Mouse (Mus musculus): ENCODE measurements around the gene 4930544G11Rik. TPM values are rescaled to one million over a fixed set of nuclear protein-coding genes. Genes with fewer than 3 reads are reported as not detected.

Gene 4930544G11Rik
- polyA plus RNA-seq, 1 experiment from 2014 or later: not detected

DNA sequence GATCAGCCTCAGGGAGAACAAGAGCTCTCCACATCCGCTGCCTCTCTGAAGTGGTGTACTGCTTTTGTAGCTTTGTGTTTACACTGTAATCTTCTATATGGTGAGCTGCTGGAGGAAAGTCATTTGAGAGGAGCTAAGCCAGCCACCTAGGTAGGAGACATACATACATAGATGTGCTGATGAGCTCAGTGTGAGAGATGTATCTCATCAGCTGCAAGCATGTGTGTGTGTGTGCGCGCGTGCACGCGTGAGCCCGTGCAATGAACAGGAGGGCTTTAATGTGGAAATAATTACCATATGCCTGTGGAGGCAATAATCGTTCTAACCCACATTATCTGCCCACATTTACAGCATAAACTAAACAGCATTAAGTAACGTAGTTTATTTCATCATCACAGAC, 18.0 kb downstream of the 4930544G11Rik start:
- Histone ChIP-seq H3K9me3 (no peaks in the 10 kb centered on the region), H3K4me3 (replicated peaks) (no peak overlapping the region), H3K36me3 (no peaks in the 10 kb centered on the region), H3K4me1 (replicated peaks) (no peaks in the 10 kb centered on the region), H3K4me2 (replicated peaks) (no peak overlapping the region), H3K9ac (no peak overlapping the region), H3K27ac (no peak overlapping the region), H3K27me3 (replicated peaks) (no peaks in the 10 kb centered on the region)
- 83% methylated on average over 9 of the region's 9 CpGs for WGBS
- no peak for ATAC-seq

DNA sequence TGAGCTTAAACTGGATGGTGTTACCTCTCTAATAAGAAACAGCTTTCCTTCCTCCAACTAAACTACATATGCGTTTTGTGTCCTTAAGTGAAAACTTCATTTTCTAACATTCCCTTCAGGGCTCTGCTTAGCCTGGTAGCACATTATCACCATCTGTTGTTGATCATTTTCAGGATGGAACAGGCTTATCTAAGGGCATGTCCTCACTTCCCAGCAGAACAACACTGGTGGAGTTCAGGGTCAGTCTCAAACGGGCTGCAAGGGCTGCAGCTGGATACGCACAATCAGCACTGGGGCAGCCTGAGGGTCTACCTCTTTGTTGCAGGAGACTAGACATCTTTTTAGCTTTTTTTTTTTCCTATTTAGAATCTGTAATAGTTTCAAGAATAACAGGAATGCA, 39.7 kb downstream of the 4930544G11Rik start:
- Histone ChIP-seq H3K4me3 (replicated peaks) (no peak overlapping the region), H3K27me3 (replicated peaks) (no peaks in the 10 kb centered on the region), H3K4me1 (replicated peaks) (no peaks in the 10 kb centered on the region), H3K9ac (no peak overlapping the region), H3K4me2 (replicated peaks) (no peak overlapping the region), H3K9me3 (no peaks in the 10 kb centered on the region), H3K36me3 (no peaks in the 10 kb centered on the region), H3K27ac (no peak overlapping the region)
- WGBS: 71% methylated on average over 3 of the region's 3 CpGs
- ATAC-seq: no peak

DNA sequence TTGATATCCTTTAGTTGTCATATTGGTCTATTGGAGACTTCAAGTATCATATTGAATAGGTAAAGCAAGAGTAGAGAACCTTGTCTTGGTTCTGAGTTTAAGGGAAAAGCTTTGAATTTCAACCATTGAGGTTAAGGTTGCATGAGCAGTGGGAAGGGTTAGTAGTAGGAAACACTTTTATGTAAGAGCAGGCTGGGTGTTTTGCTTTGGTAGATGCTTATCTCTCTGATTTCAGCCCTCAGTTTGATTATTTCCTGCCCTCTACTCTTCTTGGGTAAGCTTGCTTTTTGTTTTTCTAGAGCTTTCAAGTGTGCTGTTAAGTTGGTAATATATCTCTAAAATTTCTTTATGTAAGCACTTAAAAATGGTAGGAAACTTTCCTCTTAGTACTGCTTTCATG, 45.9 kb downstream of the 4930544G11Rik start:
- Histone ChIP-seq H3K27ac (no peak overlapping the region), H3K4me1 (replicated peaks) (no peaks in the 10 kb centered on the region), H3K4me2 (replicated peaks) (no peak overlapping the region), H3K27me3 (replicated peaks) (no peaks in the 10 kb centered on the region), H3K9ac (no peak overlapping the region), H3K4me3 (replicated peaks) (no peak overlapping the region), H3K9me3 (no peaks in the 10 kb centered on the region), H3K36me3 (no peaks in the 10 kb centered on the region)
- ATAC-seq: no peak

Other genes starting within 250 kb of the 4930544G11Rik start
- 11.8 and 12.5 TPM in 2 replicates for gene Prdm5, start 173.6 kb upstream of the 4930544G11Rik start, polyA plus RNA-seq (2015; fragmentation: Nextera tagmentation; extraction: Ambion mirVana)